Mouse (Mus musculus): ENCODE data around the gene Dcaf15. TPM values are rescaled to one million over a fixed set of nuclear protein-coding genes. Genes with fewer than 3 reads are reported as not detected.

Dcaf15 gene
- polyA plus RNA-seq, 1 experiment from 2014 or later = 13.0 TPM

GRCm38 (mm10) chr8:84072321-84072720, 32.2 kb downstream of the Dcaf15 start:
- Histone ChIP-seq H3K4me1 (peaks cover 38% of the 10 kb centered on the region), H3K36me3 (peaks cover 19% of the 10 kb centered on the region), H3K27ac (no peak overlapping the region), H3K9ac (no peak overlapping the region), H3K27me3 (no peaks in the 10 kb centered on the region), H3K9me3 (no peaks in the 10 kb centered on the region), H3K4me3 (no peak overlapping the region), H3K4me2 (replicated peaks) (no peak overlapping the region)
- no peak for ATAC-seq (ENCODE audit: insufficient number of reproducible peaks, insufficient read depth, low FRiP score, low TSS enrichment)
- 90% methylated on average over 10 of the region's 10 CpGs for whole genome bisulfite sequencing

GRCm38 (mm10) chr8:84071921-84072320, 32.6 kb downstream of the Dcaf15 start:
- no peaks in the 10 kb centered on the region for H3K27me3 ChIP-seq
- H3K27ac ChIP-seq = no peak overlapping the region
- peaks cover 17% of the 10 kb centered on the region for H3K36me3 ChIP-seq
- no peaks in the 10 kb centered on the region for H3K9me3 ChIP-seq
- H3K4me2 ChIP-seq (replicated peaks) = no peak overlapping the region
- no peak for ATAC-seq (ENCODE audit: insufficient number of reproducible peaks, insufficient read depth, low FRiP score, low TSS enrichment)
- WGBS = 83% methylated on average over 3 of the region's 3 CpGs
- H3K9ac ChIP-seq = no peak overlapping the region
- H3K4me1 ChIP-seq = peaks cover 37% of the 10 kb centered on the region
- no peak overlapping the region for H3K4me3 ChIP-seq

- no peaks in the 10 kb centered on the region for H3K9me3 ChIP-seq
- peaks cover 31% of the 10 kb centered on the region for H3K4me1 ChIP-seq
- no peak overlapping the region for H3K4me2 ChIP-seq (replicated peaks)
- H3K27ac ChIP-seq = no peak overlapping the region
- H3K36me3 ChIP-seq = peaks cover 11% of the 10 kb centered on the region
- 88% methylated on average over 2 of the region's 2 CpGs for WGBS
- no peaks in the 10 kb centered on the region for H3K27me3 ChIP-seq
- H3K4me3 ChIP-seq = no peak overlapping the region
- ATAC-seq (ENCODE audit: insufficient number of reproducible peaks, insufficient read depth, low FRiP score, low TSS enrichment) = no peak
- H3K9ac ChIP-seq = no peak overlapping the region
These were observed 33.9 kb downstream of the Dcaf15 start for GRCm38 (mm10) chr8:84070667-84071066.

- Histone ChIP-seq H3K27me3 (no peaks in the 10 kb centered on the region), H3K4me3 (no peak overlapping the region), H3K9me3 (no peaks in the 10 kb centered on the region), H3K36me3 (peaks cover 10% of the 10 kb centered on the region), H3K27ac (no peak overlapping the region), H3K9ac (no peak overlapping the region), H3K4me1 (peaks cover 31% of the 10 kb centered on the region), H3K4me2 (replicated peaks) (no peak overlapping the region)
- no peak for ATAC-seq (ENCODE audit: insufficient number of reproducible peaks, insufficient read depth, low FRiP score, low TSS enrichment)
- WGBS = 80% methylated on average over 5 of the region's 5 CpGs
These were observed 34.3 kb downstream of the Dcaf15 start for GRCm38 (mm10) chr8:84070241-84070640.

- H3K4me2 ChIP-seq (replicated peaks) = no peak overlapping the region
These were observed 34.8 kb downstream of the Dcaf15 start for GRCm38 (mm10) chr8:84069750-84070149.

GRCm38 (mm10) chr8:84069169-84069568, 35.4 kb downstream of the Dcaf15 start:
- no peak overlapping the region for H3K4me2 ChIP-seq (replicated peaks)
- H3K27ac ChIP-seq = no peak overlapping the region
- peaks cover 31% of the 10 kb centered on the region for H3K4me1 ChIP-seq
- no peaks in the 10 kb centered on the region for H3K36me3 ChIP-seq
- no peaks in the 10 kb centered on the region for H3K9me3 ChIP-seq
- ATAC-seq (ENCODE audit: insufficient number of reproducible peaks, insufficient read depth, low FRiP score, low TSS enrichment) = no peak
- H3K9ac ChIP-seq = no peak overlapping the region
- 39% methylated on average over 1 of the region's 1 CpGs for WGBS
- no peaks in the 10 kb centered on the region for H3K27me3 ChIP-seq
- no peak overlapping the region for H3K4me3 ChIP-seq

More at GRCm38 (mm10) chr8:84069750-84070149, 34.8 kb downstream of the Dcaf15 start:
- Histone ChIP-seq H3K36me3 (peaks cover 5% of the 10 kb centered on the region; the same call in 1 of the 2 replicates), H3K27ac (no peak overlapping the region), H3K9me3 (no peaks in the 10 kb centered on the region), H3K4me1 (peaks cover 31% of the 10 kb centered on the region), H3K9ac (no peak overlapping the region), H3K27me3 (no peaks in the 10 kb centered on the region), H3K4me3 (no peak overlapping the region)
- 61% methylated on average over 2 of the region's 2 CpGs for WGBS
- ATAC-seq (ENCODE audit: insufficient number of reproducible peaks, insufficient read depth, low FRiP score, low TSS enrichment) = no peak

- Histone ChIP-seq H3K4me2 (replicated peaks) (peak overlapping the region; percentile 48; the same call in 1 of the 2 replicates), H3K4me1 (peaks cover 31% of the 10 kb centered on the region)
- ATAC-seq (ENCODE audit: insufficient number of reproducible peaks, insufficient read depth, low FRiP score, low TSS enrichment) = no peak
These were observed 36.1 kb downstream of the Dcaf15 start for GRCm38 (mm10) chr8:84068316-84069035.

GRCm38 (mm10) chr8:84067911-84068310, 36.7 kb downstream of the Dcaf15 start:
- Histone ChIP-seq H3K27ac (no peak overlapping the region), H3K9ac (no peak overlapping the region), H3K36me3 (no peaks in the 10 kb centered on the region), H3K4me1 (peaks cover 27% of the 10 kb centered on the region), H3K4me3 (peak overlapping the region; percentile 84), H3K4me2 (replicated peaks) (peak overlapping the region; percentile 48), H3K27me3 (no peaks in the 10 kb centered on the region), H3K9me3 (no peaks in the 10 kb centered on the region)
- ATAC-seq (ENCODE audit: insufficient number of reproducible peaks, insufficient read depth, low FRiP score, low TSS enrichment) = no peak
- WGBS = 91% methylated on average over 7 of the region's 7 CpGs

More at GRCm38 (mm10) chr8:84068316-84069035, 36.1 kb downstream of the Dcaf15 start:
- Histone ChIP-seq H3K4me3 (no peak overlapping the region), H3K27ac (no peak overlapping the region), H3K27me3 (no peaks in the 10 kb centered on the region), H3K9ac (no peak overlapping the region), H3K9me3 (no peaks in the 10 kb centered on the region), H3K36me3 (no peaks in the 10 kb centered on the region)
- 60% methylated on average over 12 of the region's 12 CpGs for WGBS

GRCm38 (mm10) chr8:84067047-84067573, 37.5 kb downstream of the Dcaf15 start:
- no peaks in the 10 kb centered on the region for H3K9me3 ChIP-seq
- ATAC-seq (ENCODE audit: insufficient number of reproducible peaks, insufficient read depth, low FRiP score, low TSS enrichment) = peak; percentile 53

GRCm38 (mm10) chr8:84066291-84066930, 38.2 kb downstream of the Dcaf15 start, which contains the start of gene Rfx1:
Gene Rfx1 (plus strand): TSS chr8:84066834.
- Histone ChIP-seq H3K27ac (peak within 1 kb of the TSS; percentile 94), H3K27me3 (no peaks in the 10 kb centered on the region), H3K9me3 (no peaks in the 10 kb centered on the region), H3K4me1 (peaks cover 18% of the 10 kb centered on the region), H3K36me3 (no peaks in the 10 kb centered on the region), H3K4me3 (peak within 1 kb of the TSS; percentile 84), H3K9ac (peak within 1 kb of the TSS; percentile 88), H3K4me2 (replicated peaks) (peak within 1 kb of the TSS; percentile 67)
- ATAC-seq (ENCODE audit: insufficient number of reproducible peaks, insufficient read depth, low FRiP score, low TSS enrichment) = peak; percentile 98
- WGBS = under 1% methylated on average over 51 of the region's 51 CpGs

More at GRCm38 (mm10) chr8:84067047-84067573, 37.5 kb downstream of the Dcaf15 start:
- Histone ChIP-seq H3K4me1 (peaks cover 24% of the 10 kb centered on the region), H3K27ac (peak overlapping the region; percentile 94), H3K4me3 (peak overlapping the region; percentile 84), H3K27me3 (no peaks in the 10 kb centered on the region), H3K9ac (peak overlapping the region; percentile 88), H3K36me3 (no peaks in the 10 kb centered on the region), H3K4me2 (replicated peaks) (peak overlapping the region; percentile 48)
- WGBS = 1% methylated on average over 51 of the region's 58 CpGs

GRCm38 (mm10) chr8:84065457-84066072, 39.0 kb downstream of the Dcaf15 start:
- WGBS = 35% methylated on average over 5 of the region's 5 CpGs
- no peak for ATAC-seq (ENCODE audit: insufficient number of reproducible peaks, insufficient read depth, low FRiP score, low TSS enrichment)

More at GRCm38 (mm10) chr8:84065457-84066072, 39.0 kb downstream of the Dcaf15 start:
- Histone ChIP-seq H3K4me1 (peaks cover 18% of the 10 kb centered on the region), H3K36me3 (no peaks in the 10 kb centered on the region), H3K4me2 (replicated peaks) (peak overlapping the region; percentile 67), H3K27ac (peak overlapping the region; percentile 61), H3K4me3 (peak overlapping the region; percentile 84), H3K9ac (peak overlapping the region; percentile 56), H3K27me3 (no peaks in the 10 kb centered on the region), H3K9me3 (no peaks in the 10 kb centered on the region)

All from embryonic facial prominence, embryonic 12.5 days (tissue).